Mouse (Mus musculus) testis, adult 2 months (tissue): Measurements from ENCODE around the gene D430042O09Rik.

Source experiments
- CTCF ChIP-seq: fragments of 200-500 bp; IDR thresholded peaks from 2 replicates; pipeline ENCODE4 v1.5.1; 2012; ENCODE audit warnings: low read depth, mild to moderate bottlenecking, inconsistent platforms, low read length, moderate library complexity; ENCODE audit not compliant: control insufficient read depth, insufficient read depth, insufficient replicate concordance
- POLR2A ChIP-seq: fragments of 200-500 bp; IDR thresholded peaks from 2 replicates; pipeline ENCODE4 v1.6.1; 2012; ENCODE audit warnings: low read depth, mild to moderate bottlenecking, inconsistent platforms, low read length, moderate library complexity; ENCODE audit not compliant: control insufficient read depth

- TF ChIP-seq CTCF (no peak), POLR2A (no peak)
These were observed 13.3 kb downstream of the D430042O09Rik start for GRCm38 (mm10) chr7:125721033-125721432.
